Mouse (Mus musculus) telencephalon, adult 2 months (tissue): ENCODE measurements at regions not wholly inside any gene's neighbourhood (a gene's known extent, or its start where the extent isn't known, plus 50 kb on each side); places are given as distances from the start of the nearest gene placed in this dataset.

Experiments
- DNase-seq: peaks from one replicate; pipeline ENCODE4 v3.0.0-alpha.2; 2011; ENCODE audit warnings: low read depth, low spot score

DNA sequence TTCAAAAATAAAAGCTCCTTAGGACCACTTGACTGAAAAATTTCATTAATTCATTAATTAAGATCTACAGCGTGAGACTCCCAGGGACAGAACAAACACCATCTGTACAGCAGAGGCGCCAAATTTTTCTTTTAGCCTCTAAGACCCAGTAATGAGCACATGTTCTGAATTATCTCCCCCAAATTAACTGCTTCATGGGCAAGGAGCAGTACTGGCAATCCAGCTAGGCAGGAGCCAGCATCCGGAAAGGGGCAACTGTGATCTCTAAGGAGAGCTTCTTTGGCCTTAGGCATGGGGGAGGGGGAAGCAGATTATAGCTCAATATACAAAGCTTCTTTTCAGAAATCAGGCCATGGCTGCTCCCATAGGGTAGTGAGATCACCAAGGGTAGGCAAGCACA lies 278.2 kb upstream of the Castor2 start:
- no peak for DNase-seq

DNA sequence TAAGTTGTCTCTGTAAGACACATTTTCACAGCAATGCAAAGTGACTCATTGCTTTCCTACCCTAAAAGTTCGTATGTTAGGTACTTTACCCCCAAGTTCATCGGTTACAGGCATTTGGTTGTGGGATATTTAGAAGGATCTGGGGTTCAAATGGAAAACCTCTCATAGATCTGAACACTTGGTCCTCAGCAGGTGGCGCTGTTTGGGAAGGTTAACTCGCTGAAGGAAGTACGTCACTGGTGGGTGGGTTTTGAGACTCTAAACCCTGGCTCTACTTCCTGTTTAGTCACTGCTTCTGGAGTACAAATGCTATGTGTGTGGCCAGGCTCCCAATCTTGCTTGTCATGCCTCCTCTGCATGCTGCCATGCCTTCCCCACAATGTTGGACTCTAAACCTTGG lies 284.0 kb upstream of the Castor2 start:
- no peak for DNase-seq

DNA sequence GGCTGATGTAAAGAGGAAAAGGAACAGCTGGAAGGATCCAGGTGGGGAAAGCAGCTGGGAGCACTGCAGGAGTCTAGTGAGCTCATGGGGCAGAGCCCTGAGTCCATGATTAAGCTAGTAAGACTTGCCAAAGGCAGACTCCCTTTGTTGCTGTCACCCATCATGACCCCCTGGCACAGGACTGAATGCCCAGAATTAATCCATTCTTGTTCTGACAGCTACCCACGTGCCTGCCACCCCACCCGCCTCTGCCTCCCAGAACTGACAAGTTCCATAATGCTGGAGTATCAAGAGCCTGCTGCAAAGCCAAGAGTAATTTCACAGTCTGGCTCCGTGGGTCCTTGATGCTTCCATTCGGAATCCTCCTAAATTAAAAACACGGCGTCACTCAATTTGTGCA lies 285.1 kb upstream of the Castor2 start:
- no peak for DNase-seq

DNA sequence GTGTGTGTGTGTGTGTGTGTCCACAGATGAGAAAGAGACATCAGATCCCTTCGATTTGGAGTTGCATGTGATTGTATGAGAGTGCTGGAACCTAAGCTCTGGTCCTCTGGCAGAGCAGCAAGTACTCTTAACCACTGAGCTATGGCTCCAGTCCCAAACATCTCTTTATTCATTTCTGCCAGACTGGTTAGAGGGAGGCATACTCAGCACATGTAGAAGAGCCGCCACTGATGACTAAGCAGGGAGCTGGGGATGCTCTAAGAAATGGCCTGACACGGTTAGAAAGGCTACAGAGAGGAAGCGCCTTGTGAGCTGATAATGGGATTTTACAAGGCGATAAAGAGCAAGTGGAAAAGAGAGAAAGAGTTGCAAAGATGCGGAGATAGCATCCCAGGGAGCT lies 287.3 kb upstream of the Castor2 start:
- DNase-seq, result no peak

DNA sequence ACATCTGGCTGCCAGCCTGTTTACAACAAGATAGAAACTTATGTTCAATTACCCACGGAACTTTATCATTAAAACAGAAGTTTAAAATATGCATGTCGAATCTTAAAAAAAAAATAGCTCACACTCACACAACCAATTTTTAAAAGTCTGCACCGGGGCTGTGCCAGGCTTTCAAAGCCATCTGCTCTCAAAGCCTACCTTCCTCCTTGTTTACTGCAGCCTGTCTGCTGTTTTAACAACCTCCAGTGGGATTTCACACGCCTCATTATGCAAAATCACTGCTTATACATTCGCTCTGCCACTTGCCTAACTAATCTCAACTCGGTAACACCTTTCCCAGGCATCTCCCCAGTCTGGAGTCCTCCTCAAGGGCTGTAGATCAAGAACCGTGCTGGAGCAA lies 292.6 kb upstream of the Castor2 start:
- DNase-seq, result peak; percentile 66

DNA sequence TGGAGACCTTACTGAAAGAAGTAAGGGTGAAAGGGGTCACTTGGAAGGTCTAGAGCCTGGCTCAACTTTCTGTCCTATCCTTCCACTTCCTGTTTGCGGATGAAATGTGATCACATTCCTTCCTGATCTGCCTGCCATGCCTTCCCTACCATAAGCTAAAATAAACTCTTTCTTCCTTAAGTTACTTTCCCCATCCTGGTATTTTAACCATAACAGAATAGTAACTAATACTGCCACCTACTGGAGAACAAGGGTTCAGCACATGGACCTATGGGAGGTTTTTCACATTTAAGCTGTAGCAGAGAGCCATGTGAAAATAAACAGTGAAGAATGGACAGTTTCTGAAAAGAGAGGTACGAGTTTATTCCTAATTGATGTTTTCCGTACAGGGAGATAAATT lies 297.5 kb upstream of the Castor2 start:
- DNase-seq, result no peak

DNA sequence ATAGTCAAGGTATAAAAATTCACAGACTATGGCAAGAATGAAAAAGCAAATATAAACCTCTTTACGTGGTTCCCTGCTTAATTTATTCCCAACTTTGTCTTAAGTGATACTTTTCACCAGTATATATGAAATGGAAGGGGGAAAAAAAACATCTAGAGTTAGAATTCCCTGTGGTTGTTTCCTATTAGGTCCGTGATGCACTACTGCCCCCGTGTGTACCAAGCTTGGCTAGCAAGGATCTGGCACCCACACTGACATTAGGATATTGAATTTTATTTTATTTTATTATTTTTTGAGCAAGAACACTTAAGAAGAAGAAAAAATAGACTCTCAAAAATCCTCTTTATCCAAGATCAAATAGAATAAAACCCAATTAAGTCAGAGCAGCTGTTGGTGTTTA lies 303.9 kb upstream of the Castor2 start:
- no peak for DNase-seq

DNA sequence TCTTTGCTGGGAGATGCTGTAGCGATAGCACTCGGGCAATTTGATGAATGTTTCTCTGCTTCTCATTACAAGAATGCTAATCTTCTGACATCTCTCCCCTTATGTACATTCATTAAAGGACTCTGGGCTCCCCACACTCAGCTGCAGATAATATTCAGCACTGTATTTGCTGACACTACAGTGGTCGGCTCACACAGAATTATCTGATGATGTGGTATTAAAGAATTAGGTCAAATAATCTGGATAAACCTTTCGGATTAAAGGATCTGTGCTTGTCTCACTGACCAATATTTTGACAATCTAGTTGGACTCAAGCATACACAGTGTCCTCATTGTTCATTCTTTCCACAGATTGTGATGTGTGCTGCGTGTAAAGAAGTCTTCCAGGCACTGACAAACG lies 308.8 kb upstream of the Castor2 start:
- DNase-seq, result no peak

DNA sequence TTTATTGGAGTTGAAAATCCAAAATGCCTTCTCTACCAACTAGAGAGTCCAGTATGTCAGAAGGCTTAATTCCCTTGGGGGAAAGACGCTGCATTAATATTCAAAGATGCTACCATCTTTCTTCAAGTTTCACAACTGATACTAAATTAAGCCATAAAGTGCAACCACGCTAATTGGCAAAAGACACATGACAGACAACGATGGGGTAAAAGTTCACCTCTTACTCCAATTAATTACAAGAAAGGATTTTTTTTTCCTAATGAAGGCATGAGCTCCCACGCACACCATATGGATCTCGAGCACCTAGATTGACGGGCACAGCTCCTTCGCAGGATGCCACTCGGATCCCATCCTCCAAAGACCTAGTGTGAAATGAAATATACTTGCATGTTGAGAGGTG lies 311.5 kb upstream of the Castor2 start:
- DNase-seq, result no peak

DNA sequence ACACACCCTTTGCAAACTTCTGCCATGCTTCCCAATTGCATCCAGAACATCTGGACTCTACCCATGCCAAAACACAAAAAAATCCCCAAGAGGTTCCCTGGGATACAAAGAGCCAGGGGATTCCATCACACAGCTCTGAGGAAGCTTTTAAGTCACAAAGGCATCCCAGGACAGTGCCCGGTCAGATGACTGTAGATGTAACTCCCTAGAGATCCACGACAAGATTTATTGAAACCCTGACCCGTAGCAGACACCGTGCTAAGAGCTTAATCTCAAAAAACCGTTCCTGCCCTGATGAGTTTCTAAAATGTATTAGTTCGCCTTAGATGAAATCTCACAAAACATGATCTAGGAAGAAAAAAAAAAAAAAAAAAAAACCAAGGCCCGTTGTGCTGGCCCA lies 312.0 kb upstream of the Castor2 start:
- no peak for DNase-seq

DNA sequence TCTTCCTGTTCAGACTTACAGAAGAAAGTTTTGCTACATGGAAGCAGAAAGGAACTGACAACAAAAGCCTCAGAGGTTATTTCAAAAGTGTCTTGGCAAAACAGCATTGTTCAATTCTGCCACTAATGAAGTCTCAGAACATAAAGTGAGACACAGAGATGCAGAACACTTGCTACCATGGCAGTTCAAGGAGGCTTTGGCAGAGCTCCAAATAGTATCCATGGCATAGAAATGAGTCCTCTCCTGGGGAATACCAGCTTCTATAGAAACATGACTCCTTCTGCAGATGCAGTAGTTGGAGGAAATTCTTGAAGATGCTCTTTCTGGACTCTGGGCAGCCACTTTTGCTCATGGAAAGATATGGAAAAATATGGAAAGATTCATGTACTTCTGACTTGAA lies 322.9 kb upstream of the Castor2 start:
- no peak for DNase-seq

DNA sequence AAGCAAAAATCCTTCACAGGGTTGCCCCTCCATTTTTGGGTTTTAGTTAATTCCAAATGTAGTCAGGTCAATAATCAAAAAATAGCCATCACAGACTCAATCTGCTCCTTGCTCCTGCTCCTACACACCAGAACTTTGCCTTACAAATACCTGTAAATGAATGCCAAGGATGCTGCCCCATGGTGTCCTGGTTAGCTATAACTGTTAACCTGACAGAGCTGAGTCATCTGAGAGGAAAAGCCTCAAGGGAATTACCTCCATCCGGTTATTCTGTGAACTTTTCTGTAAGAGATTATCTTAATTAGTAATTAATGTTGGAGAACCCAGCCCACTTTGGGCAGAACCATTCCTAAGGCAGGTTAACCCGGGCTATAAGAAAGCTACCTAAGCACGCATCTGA lies 325.4 kb upstream of the Castor2 start:
- DNase-seq, result no peak

DNA sequence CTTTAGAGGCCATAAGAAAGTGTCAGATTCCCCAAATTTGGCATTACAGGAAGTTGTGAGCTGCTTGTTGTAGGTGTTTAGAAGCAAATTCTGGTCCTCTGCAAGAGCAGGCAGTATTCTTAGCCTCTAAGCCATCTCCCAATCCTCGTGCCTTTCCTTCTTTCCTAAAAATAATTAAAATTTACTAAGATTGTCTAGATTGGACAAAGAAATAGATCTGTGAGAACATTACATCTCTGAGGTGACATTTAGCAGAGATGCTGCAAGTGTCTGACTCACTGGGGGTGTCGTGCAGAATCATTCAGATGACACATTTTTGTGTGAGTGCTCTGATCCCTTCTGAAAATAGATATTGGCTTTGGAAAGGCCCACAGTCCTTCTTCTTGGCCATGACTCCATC lies 330.7 kb upstream of the Castor2 start:
- DNase-seq, result peak; percentile 64

DNA sequence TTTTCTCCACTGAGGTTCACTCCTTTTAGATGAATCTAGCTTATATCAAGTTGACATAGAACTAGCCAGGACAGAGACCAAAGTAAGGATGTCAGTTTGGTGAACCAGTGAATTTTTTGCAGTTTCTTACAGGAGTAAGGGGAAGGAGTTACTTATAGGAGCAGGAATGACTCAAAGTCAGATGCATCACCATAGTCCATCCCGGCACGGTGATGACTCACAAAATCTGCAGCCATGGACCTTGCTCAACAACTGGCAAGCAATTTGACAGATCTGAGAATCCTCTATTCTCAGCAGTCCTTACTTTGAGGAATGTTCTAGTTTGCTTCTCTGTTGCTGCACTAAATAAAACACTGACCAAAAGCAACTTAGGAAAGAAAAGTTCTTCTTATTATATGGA lies 341.7 kb upstream of the Castor2 start:
- no peak for DNase-seq

DNA sequence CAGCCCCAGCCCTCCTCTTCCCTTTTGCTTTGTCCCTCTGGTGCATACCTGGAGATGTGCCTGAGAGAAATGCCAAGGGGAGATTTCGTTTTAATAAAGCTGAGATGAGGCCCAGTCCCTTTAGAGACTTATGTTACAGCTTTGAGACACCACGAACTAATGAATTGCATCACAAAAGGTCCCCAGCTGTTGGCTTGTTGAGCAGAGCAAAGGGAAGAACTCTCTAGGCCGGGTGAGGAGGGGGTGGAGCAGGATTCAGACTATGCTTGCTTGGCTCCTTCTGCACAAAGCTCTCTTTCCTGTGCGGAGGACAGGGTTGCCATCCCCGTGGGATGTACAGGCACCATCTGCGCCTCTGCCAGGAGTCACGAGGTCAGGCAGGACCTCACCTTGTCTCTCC lies 345.3 kb upstream of the Castor2 start:
- DNase-seq, result no peak

DNA sequence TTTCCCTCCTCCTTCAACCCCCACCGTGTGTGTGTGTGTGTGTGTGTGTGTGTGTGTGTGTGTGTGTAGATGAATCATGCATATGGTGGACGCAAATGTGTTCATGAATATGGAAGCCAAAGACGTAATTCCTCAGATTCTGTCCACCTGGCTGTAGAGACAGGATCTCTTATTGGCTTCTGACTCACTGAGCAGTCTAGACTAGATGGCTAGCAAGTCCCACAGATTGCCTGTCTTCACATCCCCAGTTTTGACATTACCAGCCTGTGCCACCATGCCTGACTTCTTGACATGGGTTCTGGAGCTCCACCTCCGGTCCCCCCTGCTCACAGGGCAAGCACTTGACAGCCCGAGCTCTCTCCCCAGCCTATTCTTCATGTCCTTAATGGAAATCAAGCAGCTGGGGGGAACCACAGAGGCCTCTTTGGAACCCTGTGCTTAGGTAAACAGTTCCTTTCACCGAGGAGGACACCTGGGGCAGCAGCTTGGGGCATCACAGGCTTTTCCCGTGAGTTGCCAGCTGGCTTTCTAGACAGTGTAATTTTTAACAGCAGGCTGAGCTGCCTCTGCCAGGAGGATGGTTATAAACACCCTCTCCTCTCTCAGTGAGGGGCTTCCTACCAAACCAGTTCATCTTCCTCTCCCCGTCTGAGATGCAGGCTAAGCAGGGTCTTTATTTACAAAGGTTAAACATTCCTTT lies 345.9 kb upstream of the Castor2 start:
- DNase-seq, result no peak

DNA sequence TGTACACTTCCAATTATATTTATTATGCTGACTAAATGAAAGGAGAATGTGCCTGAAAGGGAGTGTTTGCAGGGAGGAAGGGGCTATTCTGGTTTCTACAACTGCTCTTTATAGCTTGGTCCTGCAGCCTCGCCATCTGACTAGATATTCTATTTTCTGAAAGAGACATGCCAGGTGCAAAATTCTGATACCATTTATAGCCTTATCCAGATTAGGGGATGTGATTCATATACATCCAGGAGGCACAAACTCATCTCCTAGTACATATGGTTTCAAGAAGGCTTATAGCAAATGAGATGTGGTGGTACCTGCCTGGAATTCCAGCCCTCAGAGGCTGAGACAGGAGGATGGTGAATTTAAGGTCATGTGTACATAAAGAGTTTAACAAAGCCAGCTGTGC lies 352.6 kb upstream of the Castor2 start:
- DNase-seq, result peak; percentile 72

DNA sequence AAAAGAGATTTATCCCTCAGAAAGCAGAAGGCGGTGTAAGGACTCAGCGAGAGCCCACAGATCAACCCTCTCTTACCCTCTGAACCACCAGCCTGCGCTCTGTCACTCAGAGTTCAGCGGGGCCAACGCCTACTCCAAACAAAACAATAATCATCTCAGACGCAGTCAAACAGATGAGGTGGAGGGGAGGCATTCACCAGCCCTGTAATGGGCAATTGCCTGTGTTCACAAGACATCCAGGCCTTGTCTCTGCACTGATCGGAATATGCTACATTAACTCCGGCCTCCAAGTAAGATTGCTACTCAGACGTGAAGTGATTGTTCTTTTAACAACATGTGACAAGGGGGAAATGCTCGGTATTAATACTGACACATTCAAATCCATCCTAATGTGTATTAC lies 353.1 kb upstream of the Castor2 start:
- no peak for DNase-seq

DNA sequence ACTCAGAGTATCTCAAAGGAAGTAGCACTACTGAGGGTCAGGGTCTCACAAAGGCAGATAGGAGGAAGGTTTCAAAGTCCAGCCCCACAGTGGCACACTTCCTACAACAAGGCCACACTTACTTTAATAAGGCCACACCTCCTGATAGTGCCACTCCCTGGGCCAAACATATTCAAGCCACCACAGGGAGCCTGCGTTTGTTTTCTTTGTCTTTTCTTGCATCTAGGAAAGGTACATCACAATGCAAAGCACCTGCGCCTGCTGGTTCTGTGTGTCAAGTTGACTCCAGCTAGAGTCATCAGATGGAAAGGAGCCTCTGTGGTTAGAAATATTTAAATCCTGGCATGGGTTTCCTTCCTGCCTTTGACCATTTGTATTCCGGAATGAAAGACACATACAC lies 355.4 kb upstream of the Castor2 start:
- no peak for DNase-seq

DNA sequence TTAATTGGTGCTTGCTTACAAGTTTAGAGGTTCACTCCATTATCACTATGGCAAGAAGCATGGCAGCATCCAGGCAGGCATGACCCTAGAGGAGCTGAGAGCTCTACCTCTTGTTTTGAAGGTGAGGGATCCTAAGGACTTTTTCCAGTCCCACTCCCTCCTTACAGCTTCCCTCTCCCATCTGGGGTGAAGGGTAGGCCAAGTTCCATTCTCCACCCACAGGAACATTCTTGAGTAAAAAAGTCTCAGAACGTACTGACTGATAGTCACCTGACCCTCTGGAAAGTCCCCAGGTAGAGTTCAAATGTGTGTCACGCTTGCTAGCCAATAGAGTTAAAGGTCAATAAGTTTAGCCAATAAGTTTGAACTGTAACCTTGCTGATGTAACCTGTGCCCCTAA lies 355.9 kb upstream of the Castor2 start:
- DNase-seq, result no peak

DNA sequence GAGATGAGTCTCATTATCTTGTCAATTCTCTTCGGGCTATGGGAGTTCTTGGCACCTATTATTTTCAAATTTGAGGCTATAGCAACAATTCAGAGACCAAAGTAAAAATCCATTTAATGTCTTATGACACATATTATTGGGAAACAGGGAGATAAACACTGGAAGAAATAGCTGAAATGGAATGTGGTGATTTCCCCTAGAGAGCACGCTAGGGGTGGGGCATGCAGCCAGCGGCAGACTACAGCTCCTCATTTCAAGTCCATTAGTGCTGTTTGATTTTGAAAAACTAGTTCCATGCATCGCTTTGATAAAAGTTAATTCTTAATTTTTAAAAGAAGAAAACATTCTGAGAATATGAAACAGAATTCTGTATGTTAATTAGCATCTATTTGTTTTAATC lies 367.6 kb upstream of the Castor2 start:
- no peak for DNase-seq

DNA sequence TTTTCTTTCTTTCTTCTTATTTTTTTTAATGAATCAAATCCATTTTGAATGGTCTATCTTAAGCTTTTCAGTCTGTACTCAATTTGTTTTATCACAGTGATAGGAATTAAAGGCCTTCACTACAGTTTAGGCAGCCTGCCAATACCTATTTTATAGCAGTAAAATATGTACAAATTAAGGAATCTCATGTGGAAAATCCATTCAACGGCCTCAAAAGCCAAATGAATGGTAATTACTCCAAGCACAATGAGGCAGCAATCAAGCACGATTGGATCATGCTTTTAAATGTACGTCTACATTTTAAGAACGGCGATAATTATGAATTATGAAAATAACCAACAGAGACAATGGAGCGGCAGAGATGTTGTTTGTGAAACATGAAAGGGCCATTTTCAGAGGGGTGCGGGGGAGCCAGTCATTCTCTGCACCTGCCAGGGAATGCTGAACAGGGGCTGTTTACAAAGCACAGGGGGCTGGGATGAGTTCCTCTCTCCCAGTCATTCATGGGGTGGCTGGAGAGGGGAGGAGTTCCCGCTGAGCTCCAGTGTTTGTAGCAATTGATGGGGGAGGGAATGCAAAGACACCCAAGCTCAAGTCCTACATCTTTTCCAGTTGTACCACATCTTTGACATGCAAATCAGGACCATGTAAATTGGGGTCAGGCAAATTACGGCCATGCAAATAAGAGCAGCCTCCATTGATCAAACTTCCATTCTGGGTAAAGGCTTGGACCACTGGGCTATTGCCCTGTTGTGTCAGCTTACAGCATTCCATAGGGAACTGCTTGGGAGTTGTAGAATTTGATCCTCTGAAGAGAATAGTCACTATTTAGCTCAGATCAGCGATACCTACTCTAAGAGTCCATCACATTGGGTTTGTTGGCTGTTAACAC lies 381.1 kb upstream of the Castor2 start:
- peak; percentile 40 for DNase-seq

DNA sequence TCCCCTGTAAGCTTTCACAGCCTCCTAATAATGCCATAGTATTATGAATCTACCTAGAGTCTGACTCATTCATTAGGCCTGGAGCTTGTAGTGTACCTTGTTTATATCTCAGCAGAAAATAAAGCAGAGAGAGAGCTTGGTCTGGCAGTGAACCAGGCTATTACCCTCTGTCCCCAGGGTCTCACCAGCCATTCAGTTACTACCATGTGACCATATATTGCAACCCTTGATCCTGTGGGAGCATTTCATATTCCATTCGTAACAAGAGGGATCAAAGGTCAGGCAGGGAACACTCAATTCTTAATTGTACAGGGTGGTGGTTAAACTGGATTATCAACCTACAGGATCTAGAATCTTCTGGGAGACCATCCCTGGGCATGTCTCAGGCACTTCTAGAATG lies 383.7 kb upstream of the Castor2 start:
- no peak for DNase-seq
